Mouse (Mus musculus): ENCODE results near the gene Dpf2. TPM values are rescaled to one million over a fixed set of nuclear protein-coding genes. Genes with fewer than 3 reads are reported as not detected.
A peak's percentile ranks its signal among the peaks of the same experiment; 100 is the strongest.

The Dpf2 gene
- polyA plus RNA-seq, 1 experiment = 99.0 TPM

- no peak overlapping the region for H3K4me3 ChIP-seq (ENCODE audit: insufficient read depth, low read length)
- TF ChIP-seq CTCF (IDR thresholded peaks at IDR 0.05; ENCODE audit: extremely low read depth, insufficient read depth, low read length) (no peak), POLR2A (IDR thresholded peaks at IDR 0.05; ENCODE audit: extremely low read depth, insufficient read depth, low read length) (no peak)
- no peak overlapping the region for H3K27ac ChIP-seq (ENCODE audit: insufficient read depth, low read length)
- no peaks in the 10 kb centered on the region for H3K4me1 ChIP-seq (ENCODE audit: control insufficient read depth, insufficient read depth, low read length)
Measured at GRCm38 (mm10) chr19:5951631-5952030, 38.8 kb upstream of the Dpf2 start.

- Histone ChIP-seq H3K27ac (ENCODE audit: insufficient read depth, low read length) (no peak overlapping the region), H3K4me1 (ENCODE audit: control insufficient read depth, insufficient read depth, low read length) (no peaks in the 10 kb centered on the region), H3K4me3 (ENCODE audit: insufficient read depth, low read length) (no peak overlapping the region)
- TF ChIP-seq POLR2A (IDR thresholded peaks at IDR 0.05; ENCODE audit: extremely low read depth, insufficient read depth, low read length) (no peak), CTCF (IDR thresholded peaks at IDR 0.05; ENCODE audit: extremely low read depth, insufficient read depth, low read length) (no peak)
Measured at GRCm38 (mm10) chr19:5950218-5950617, 37.4 kb upstream of the Dpf2 start.

- H3K27ac ChIP-seq (ENCODE audit: insufficient read depth, low read length) = peak overlapping the region; percentile 96
- no peak for TF ChIP-seq CTCF (IDR thresholded peaks at IDR 0.05; ENCODE audit: extremely low read depth, insufficient read depth, low read length)
- TF ChIP-seq POLR2A (IDR thresholded peaks at IDR 0.05; ENCODE audit: extremely low read depth, insufficient read depth, low read length) = no peak
- H3K4me1 ChIP-seq (ENCODE audit: control insufficient read depth, insufficient read depth, low read length) = no peaks in the 10 kb centered on the region
- no peak overlapping the region for H3K4me3 ChIP-seq (ENCODE audit: insufficient read depth, low read length)
Measured at GRCm38 (mm10) chr19:5945891-5946290, 33.1 kb upstream of the Dpf2 start.

- TF ChIP-seq POLR2A (IDR thresholded peaks at IDR 0.05; ENCODE audit: extremely low read depth, insufficient read depth, low read length) (no peak), CTCF (IDR thresholded peaks at IDR 0.05; ENCODE audit: extremely low read depth, insufficient read depth, low read length) (no peak)
- H3K4me1 ChIP-seq (ENCODE audit: control insufficient read depth, insufficient read depth, low read length) = 0 out of 2 replicates have a peak, but pooled peaks cover under 1% of the 10 kb centered on the region
- H3K4me3 ChIP-seq (ENCODE audit: insufficient read depth, low read length) = no peak overlapping the region
- H3K27ac ChIP-seq (ENCODE audit: insufficient read depth, low read length) = peak overlapping the region; percentile 96; the same call in 1 of the 2 replicates
Measured at GRCm38 (mm10) chr19:5945027-5945426, 32.2 kb upstream of the Dpf2 start.

GRCm38 (mm10) chr19:5944145-5944544, 31.3 kb upstream of the Dpf2 start:
- H3K4me1 ChIP-seq (ENCODE audit: control insufficient read depth, insufficient read depth, low read length) = 0 out of 2 replicates have a peak, but pooled peaks cover 2% of the 10 kb centered on the region
- TF ChIP-seq POLR2A (IDR thresholded peaks at IDR 0.05; ENCODE audit: extremely low read depth, insufficient read depth, low read length) = no peak
- no peak for TF ChIP-seq CTCF (IDR thresholded peaks at IDR 0.05; ENCODE audit: extremely low read depth, insufficient read depth, low read length)
- peak overlapping the region; percentile 88 for H3K27ac ChIP-seq (ENCODE audit: insufficient read depth, low read length)
- H3K4me3 ChIP-seq (ENCODE audit: insufficient read depth, low read length) = no peak overlapping the region

GRCm38 (mm10) chr19:5943404-5943803, 30.6 kb upstream of the Dpf2 start:
- 0 out of 2 replicates have a peak, but pooled peaks cover 2% of the 10 kb centered on the region for H3K4me1 ChIP-seq (ENCODE audit: control insufficient read depth, insufficient read depth, low read length)
- H3K27ac ChIP-seq (ENCODE audit: insufficient read depth, low read length) = no peak overlapping the region
- no peak overlapping the region for H3K4me3 ChIP-seq (ENCODE audit: insufficient read depth, low read length)
- no peak for TF ChIP-seq POLR2A (IDR thresholded peaks at IDR 0.05; ENCODE audit: extremely low read depth, insufficient read depth, low read length)
- no peak for TF ChIP-seq CTCF (IDR thresholded peaks at IDR 0.05; ENCODE audit: extremely low read depth, insufficient read depth, low read length)

GRCm38 (mm10) chr19:5942581-5942980, 29.8 kb upstream of the Dpf2 start:
- TF ChIP-seq POLR2A (IDR thresholded peaks at IDR 0.05; ENCODE audit: extremely low read depth, insufficient read depth, low read length) = no peak
- no peak for TF ChIP-seq CTCF (IDR thresholded peaks at IDR 0.05; ENCODE audit: extremely low read depth, insufficient read depth, low read length)
- Histone ChIP-seq H3K27ac (ENCODE audit: insufficient read depth, low read length) (no peak overlapping the region), H3K4me1 (ENCODE audit: control insufficient read depth, insufficient read depth, low read length) (0 out of 2 replicates have a peak, but pooled peaks cover 2% of the 10 kb centered on the region), H3K4me3 (ENCODE audit: insufficient read depth, low read length) (no peak overlapping the region)

- Histone ChIP-seq H3K4me3 (ENCODE audit: insufficient read depth, low read length) (no peak overlapping the region), H3K27ac (ENCODE audit: insufficient read depth, low read length) (no peak overlapping the region), H3K4me1 (ENCODE audit: control insufficient read depth, insufficient read depth, low read length) (0 out of 2 replicates have a peak, but pooled peaks cover 2% of the 10 kb centered on the region)
- TF ChIP-seq CTCF (IDR thresholded peaks at IDR 0.05; ENCODE audit: extremely low read depth, insufficient read depth, low read length) (no peak), POLR2A (IDR thresholded peaks at IDR 0.05; ENCODE audit: extremely low read depth, insufficient read depth, low read length) (no peak)
Measured at GRCm38 (mm10) chr19:5940656-5941055, 27.8 kb upstream of the Dpf2 start.

- TF ChIP-seq POLR2A (IDR thresholded peaks at IDR 0.05; ENCODE audit: extremely low read depth, insufficient read depth, low read length) = no peak
- TF ChIP-seq CTCF (IDR thresholded peaks at IDR 0.05; ENCODE audit: extremely low read depth, insufficient read depth, low read length) = no peak
- H3K27ac ChIP-seq (ENCODE audit: insufficient read depth, low read length) = no peak overlapping the region
- H3K4me3 ChIP-seq (ENCODE audit: insufficient read depth, low read length) = no peak overlapping the region
- 0 out of 2 replicates have a peak, but pooled peaks cover 2% of the 10 kb centered on the region for H3K4me1 ChIP-seq (ENCODE audit: control insufficient read depth, insufficient read depth, low read length)
Measured at GRCm38 (mm10) chr19:5940173-5940572, 27.4 kb upstream of the Dpf2 start.

GRCm38 (mm10) chr19:5939715-5940114, 26.9 kb upstream of the Dpf2 start:
- no peak overlapping the region for H3K27ac ChIP-seq (ENCODE audit: insufficient read depth, low read length)
- no peak overlapping the region for H3K4me3 ChIP-seq (ENCODE audit: insufficient read depth, low read length)
- no peak for TF ChIP-seq POLR2A (IDR thresholded peaks at IDR 0.05; ENCODE audit: extremely low read depth, insufficient read depth, low read length)
- no peak for TF ChIP-seq CTCF (IDR thresholded peaks at IDR 0.05; ENCODE audit: extremely low read depth, insufficient read depth, low read length)
- 0 out of 2 replicates have a peak, but pooled peaks cover 2% of the 10 kb centered on the region for H3K4me1 ChIP-seq (ENCODE audit: control insufficient read depth, insufficient read depth, low read length)
